Mouse (Mus musculus): ENCODE results near the gene Rif1. TPM values are rescaled to one million over a fixed set of nuclear protein-coding genes. Genes with fewer than 3 reads are reported as not detected.
"Not testable (repeated sequence)": the region's sequence is repeated elsewhere in the genome, so short reads cannot be mapped to it uniquely, and the experiment has no call there.

The Rif1 gene
- polyA plus RNA-seq, 1 experiment from 2014 or later: 50.8 TPM

- Histone ChIP-seq H3K9me3 (no peaks in the 10 kb centered on the region), H3K4me3 (peak overlapping the region; percentile 96), H3K4me1 (peaks cover 15% of the 10 kb centered on the region), H3K27me3 (no peaks in the 10 kb centered on the region), H3K27ac (replicated peaks) (peak overlapping the region; percentile 84), H3K9ac (replicated peaks) (peak overlapping the region; percentile 91), H3K36me3 (peaks cover 16% of the 10 kb centered on the region), H3K4me2 (replicated peaks) (peak overlapping the region; percentile 63)
- WGBS: 2% methylated on average over 10 of the region's 10 CpGs
- peak; percentile 61 for ATAC-seq (ENCODE audit: low FRiP score, low read depth)
Measured at GRCm38 (mm10) chr2:52072065-52072490, 554 bp upstream of the Rif1 start.

- Histone ChIP-seq H3K27me3 (no peaks in the 10 kb centered on the region), H3K4me1 (peaks cover 15% of the 10 kb centered on the region), H3K9ac (replicated peaks) (peak overlapping the region; percentile 91), H3K4me3 (peak overlapping the region; percentile 96), H3K9me3 (no peaks in the 10 kb centered on the region), H3K27ac (replicated peaks) (peak overlapping the region; percentile 84), H3K36me3 (peaks cover 23% of the 10 kb centered on the region), H3K4me2 (replicated peaks) (peak overlapping the region; percentile 63)
- ATAC-seq (ENCODE audit: low FRiP score, low read depth): peak; percentile 53; the same call in 1 of the 2 replicates
- WGBS: under 1% methylated on average over 55 of the region's 56 CpGs
Measured at GRCm38 (mm10) chr2:52073141-52073904, 691 bp downstream of the Rif1 start.

- 93% methylated on average over 2 of the region's 2 CpGs for WGBS
- Histone ChIP-seq H3K4me1 (peaks cover 5% of the 10 kb centered on the region; the same call in 1 of the 2 replicates), H3K4me2 (replicated peaks) (no peak overlapping the region), H3K27ac (replicated peaks) (no peak overlapping the region), H3K9ac (replicated peaks) (no peak overlapping the region), H3K9me3 (no peaks in the 10 kb centered on the region), H3K27me3 (no peaks in the 10 kb centered on the region), H3K36me3 (peaks cover 51% of the 10 kb centered on the region), H3K4me3 (no peak overlapping the region)
- ATAC-seq (ENCODE audit: low FRiP score, low read depth): no peak
Measured at GRCm38 (mm10) chr2:52078666-52079065, 6.0 kb downstream of the Rif1 start.

- Histone ChIP-seq H3K27me3 (no peaks in the 10 kb centered on the region), H3K27ac (replicated peaks) (no peak overlapping the region), H3K4me1 (no peaks in the 10 kb centered on the region), H3K9ac (replicated peaks) (no peak overlapping the region), H3K4me2 (replicated peaks) (no peak overlapping the region), H3K36me3 (peaks cover 70% of the 10 kb centered on the region), H3K4me3 (no peak overlapping the region), H3K9me3 (no peaks in the 10 kb centered on the region)
- WGBS: 95% methylated on average over 3 of the region's 3 CpGs
- no peak for ATAC-seq (ENCODE audit: low FRiP score, low read depth)
Measured at GRCm38 (mm10) chr2:52084013-52084412, 11.4 kb downstream of the Rif1 start.

- H3K36me3 ChIP-seq: peaks cover 75% of the 10 kb centered on the region
- H3K27me3 ChIP-seq: no peaks in the 10 kb centered on the region
- no peak overlapping the region for H3K4me2 ChIP-seq (replicated peaks)
- no peak overlapping the region for H3K9ac ChIP-seq (replicated peaks)
- H3K4me3 ChIP-seq: no peak overlapping the region
- no peak for ATAC-seq (ENCODE audit: low FRiP score, low read depth)
- no peaks in the 10 kb centered on the region for H3K9me3 ChIP-seq
- no peaks in the 10 kb centered on the region for H3K4me1 ChIP-seq
- no peak overlapping the region for H3K27ac ChIP-seq (replicated peaks)
- WGBS: 96% methylated on average over 2 of the region's 2 CpGs
Measured at GRCm38 (mm10) chr2:52084571-52084970, 11.9 kb downstream of the Rif1 start.

- Histone ChIP-seq H3K27me3 (no peaks in the 10 kb centered on the region), H3K27ac (replicated peaks) (no peak overlapping the region), H3K4me3 (no peak overlapping the region), H3K9ac (replicated peaks) (no peak overlapping the region), H3K36me3 (peaks cover 74% of the 10 kb centered on the region), H3K4me1 (no peaks in the 10 kb centered on the region), H3K4me2 (replicated peaks) (no peak overlapping the region), H3K9me3 (no peaks in the 10 kb centered on the region)
- ATAC-seq (ENCODE audit: low FRiP score, low read depth): no peak
- 82% methylated on average over 1 of the region's 1 CpGs for WGBS
Measured at GRCm38 (mm10) chr2:52114086-52114485, 41.5 kb downstream of the Rif1 start.

GRCm38 (mm10) chr2:52131370-52131769, 58.7 kb downstream of the Rif1 start:
- not testable (repeated sequence) for ATAC-seq (ENCODE audit: low FRiP score, low read depth)
- WGBS: 98% methylated on average over 20 of the region's 20 CpGs

GRCm38 (mm10) chr2:52133351-52133750, 60.7 kb downstream of the Rif1 start:
- no peak overlapping the region for H3K4me2 ChIP-seq (replicated peaks)
- ATAC-seq (ENCODE audit: low FRiP score, low read depth): no peak
- no peaks in the 10 kb centered on the region for H3K4me1 ChIP-seq
- no peaks in the 10 kb centered on the region for H3K9me3 ChIP-seq
- no peak overlapping the region for H3K4me3 ChIP-seq
- peaks cover 13% of the 10 kb centered on the region for H3K36me3 ChIP-seq
- no peak overlapping the region for H3K9ac ChIP-seq (replicated peaks)
- no peaks in the 10 kb centered on the region for H3K27me3 ChIP-seq
- H3K27ac ChIP-seq (replicated peaks): no peak overlapping the region
- WGBS: 98% methylated on average over 2 of the region's 2 CpGs

More at GRCm38 (mm10) chr2:52131370-52131769, 58.7 kb downstream of the Rif1 start:
- H3K9me3 ChIP-seq; H3K9ac ChIP-seq (replicated peaks); H3K27ac ChIP-seq (replicated peaks); H3K27me3 ChIP-seq; H3K4me2 ChIP-seq (replicated peaks); H3K4me1 ChIP-seq; H3K4me3 ChIP-seq: not testable (repeated sequence)
- peaks cover 22% of the 10 kb centered on the region for H3K36me3 ChIP-seq

GRCm38 (mm10) chr2:52153064-52153463, 80.4 kb downstream of the Rif1 start:
- no peak overlapping the region for H3K4me2 ChIP-seq (replicated peaks)
- H3K27me3 ChIP-seq: no peaks in the 10 kb centered on the region
- no peak overlapping the region for H3K27ac ChIP-seq (replicated peaks)
- H3K4me3 ChIP-seq: no peak overlapping the region
- H3K9me3 ChIP-seq: no peaks in the 10 kb centered on the region
- H3K4me1 ChIP-seq: no peaks in the 10 kb centered on the region
- WGBS: 93% methylated on average over 3 of the region's 3 CpGs
- no peak overlapping the region for H3K9ac ChIP-seq (replicated peaks)
- no peaks in the 10 kb centered on the region for H3K36me3 ChIP-seq
- ATAC-seq (ENCODE audit: low FRiP score, low read depth): no peak

GRCm38 (mm10) chr2:52169243-52170005, 96.8 kb downstream of the Rif1 start:
- no peak overlapping the region for H3K4me2 ChIP-seq (replicated peaks)
- ATAC-seq (ENCODE audit: low FRiP score, low read depth): no peak
- H3K27ac ChIP-seq (replicated peaks): no peak overlapping the region
- H3K4me1 ChIP-seq: no peaks in the 10 kb centered on the region
- no peaks in the 10 kb centered on the region for H3K9me3 ChIP-seq
- H3K36me3 ChIP-seq: no peaks in the 10 kb centered on the region
- WGBS: 91% methylated on average over 7 of the region's 7 CpGs
- H3K9ac ChIP-seq (replicated peaks): no peak overlapping the region
- H3K27me3 ChIP-seq: no peaks in the 10 kb centered on the region
- H3K4me3 ChIP-seq: no peak overlapping the region

Measured in midbrain, embryonic 12.5 days (tissue).